Mouse (Mus musculus): ENCODE measurements around the gene Sacm1l. TPM values are rescaled to one million over a fixed set of nuclear protein-coding genes. Genes with fewer than 3 reads are reported as not detected.

The Sacm1l gene
- polyA plus RNA-seq (2015; fragmentation: Nextera tagmentation; extraction: Ambion mirVana): 19.8 and 22.6 TPM in 2 replicates

DNA sequence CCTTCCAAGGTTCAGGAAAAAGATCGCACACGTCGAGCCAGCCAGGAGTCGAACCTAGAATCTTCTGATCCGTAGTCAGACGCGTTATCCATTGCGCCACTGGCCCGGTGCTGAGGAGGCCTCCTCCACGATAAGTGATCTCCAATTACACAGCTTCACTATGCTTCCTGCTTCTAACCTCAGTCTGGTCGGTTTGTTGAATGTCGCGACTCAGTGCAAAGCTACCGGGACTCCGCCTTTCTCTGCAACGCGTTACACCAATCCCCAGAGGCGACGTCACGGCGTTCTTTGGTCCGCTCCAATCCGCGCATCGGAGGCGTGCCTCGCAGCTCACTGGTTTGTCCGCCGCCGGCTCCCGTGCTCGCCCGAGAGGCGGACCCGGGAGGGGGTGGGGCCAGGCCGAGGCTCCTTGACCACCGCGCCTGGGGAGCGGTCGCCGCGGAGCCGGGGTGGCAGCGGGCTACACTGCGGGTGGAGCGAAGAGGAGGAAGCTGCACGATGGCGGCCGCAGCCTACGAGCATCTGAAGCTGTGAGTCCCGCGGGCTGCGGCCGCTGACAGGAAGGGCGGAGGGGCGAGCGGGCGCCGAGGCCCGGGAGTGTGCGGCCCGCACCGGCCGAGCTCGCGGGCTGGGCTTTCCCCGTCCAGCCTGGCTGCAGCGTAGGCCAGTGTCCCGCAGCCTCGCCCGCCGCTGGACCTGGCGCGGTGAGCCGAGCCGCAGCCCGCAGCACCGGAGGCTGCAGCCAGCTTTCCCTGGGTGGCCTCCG, at the start of gene Sacm1l:
Sacm1l (plus strand) TSS at position 368 of the 766 bp plus-strand sequence.

DNA sequence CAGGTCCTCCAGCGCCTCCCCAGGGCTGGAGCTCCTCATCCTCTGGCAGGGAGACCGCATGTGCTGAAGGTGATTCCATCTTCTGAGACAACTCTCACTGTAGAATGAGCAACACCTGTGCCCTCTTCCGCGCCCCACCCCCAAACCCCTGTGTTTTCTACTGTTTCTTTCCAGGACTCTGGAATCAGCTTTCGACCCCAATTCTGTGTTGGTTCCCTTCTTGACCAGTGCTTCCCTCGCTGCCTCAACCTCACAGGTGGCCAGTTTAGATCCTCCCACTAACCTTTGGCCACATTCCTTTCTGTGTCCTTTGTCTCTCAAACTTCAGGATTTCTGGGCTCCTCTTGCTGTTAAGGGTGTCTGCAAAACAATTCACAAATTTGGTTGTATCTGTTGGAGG, 102.7 kb downstream of the Sacm1l start, which contains the start of gene Slc6a20b:
Slc6a20b (minus strand) TSS at position 285 of the 400 bp plus-strand sequence.

Other genes with a start within 250 kb of the Sacm1l start
- gene Lars2, start 162.8 kb upstream of the Sacm1l start, polyA plus RNA-seq (2015; fragmentation: Nextera tagmentation; extraction: Ambion mirVana): 1,520 and 1,659 TPM in 2 replicates
- gene Limd1, start 51.1 kb upstream of the Sacm1l start, polyA plus RNA-seq (2015; fragmentation: Nextera tagmentation; extraction: Ambion mirVana): 25.5 and 26.7 TPM in 2 replicates
- 0.23 and 0.25 TPM in 2 replicates for gene Slc6a20b, start 102.8 kb downstream of the Sacm1l start, polyA plus RNA-seq (2015; fragmentation: Nextera tagmentation; extraction: Ambion mirVana)
- 1.0 and 1.1 TPM in 2 replicates for gene Ccr9, start 148.7 kb downstream of the Sacm1l start, polyA plus RNA-seq (2015; fragmentation: Nextera tagmentation; extraction: Ambion mirVana)
- 9.1 and 9.6 TPM in 2 replicates for gene Slc6a20a, start 149.1 kb downstream of the Sacm1l start, polyA plus RNA-seq (2015; fragmentation: Nextera tagmentation; extraction: Ambion mirVana)
- gene Lztfl1, start 187.9 kb downstream of the Sacm1l start, polyA plus RNA-seq (2015; fragmentation: Nextera tagmentation; extraction: Ambion mirVana): 31.8 and 33.1 TPM in 2 replicates

All from spleen, postnatal 0 days (tissue).